Mouse (Mus musculus) forebrain, embryonic 14.5 days (tissue): Measurements from ENCODE around the gene Ap2a1. TPM values are rescaled to one million over a fixed set of nuclear protein-coding genes. Genes with fewer than 3 reads are reported as not detected.

Experiments used
- ATAC-seq: fragments of 200-750 bp; cut with Nextera tagmentation; 2 replicates; pipeline ENCODE4 v1.8.0; 2017; ENCODE audit warnings: mild to moderate bottlenecking, moderate library complexity
- DNase-seq: peaks from one replicate; pipeline ENCODE4 v3.0.0-alpha.2; 2015; ENCODE audit warnings: low spot score
- H3K27ac ChIP-seq: fragments of 300-500 bp; sonication (generic); 2 replicates; pipeline ENCODE4 v1.5.1; 2014; ENCODE audit warnings: low read depth, mild to moderate bottlenecking, control low read depth, low read length, moderate library complexity
- H3K27me3 ChIP-seq: fragments of 300-500 bp; sonication (generic); replicated peaks from 2 replicates; pipeline ENCODE4 v1.6.1; 2014; ENCODE audit warnings: low read length, control low read depth, mixed read lengths; ENCODE audit not compliant: control insufficient read depth, insufficient read depth
- H3K36me3 ChIP-seq: fragments of 300-500 bp; sonication (generic); 2 replicates; pipeline ENCODE4 v1.6.1; 2014; ENCODE audit warnings: low read length, control low read depth; ENCODE audit not compliant: control insufficient read depth, insufficient read depth
- H3K4me1 ChIP-seq: fragments of 300-500 bp; sonication (generic); 2 replicates; pipeline ENCODE4 v1.6.1; 2014; ENCODE audit warnings: antibody characterized with exemption, low read length, control low read depth; ENCODE audit not compliant: control insufficient read depth, insufficient read depth
- H3K4me2 ChIP-seq: fragments of 300-500 bp; sonication (generic); 2 replicates; pipeline ENCODE4 v1.6.1; 2014; ENCODE audit warnings: mild to moderate bottlenecking, control low read depth, low read length
- H3K4me3 ChIP-seq: fragments of 300-500 bp; sonication (generic); 2 replicates; pipeline ENCODE4 v1.5.1; 2014; ENCODE audit warnings: low read depth, low read length, control low read depth
- H3K9ac ChIP-seq: fragments of 300-500 bp; sonication (generic); 2 replicates; pipeline ENCODE4 v1.6.1; 2014; ENCODE audit warnings: mild to moderate bottlenecking, low read length, control low read depth, moderate library complexity
- H3K9me3 ChIP-seq: fragments of 300-500 bp; sonication (generic); replicated peaks from 2 replicates; pipeline ENCODE4 v1.6.1; 2016; ENCODE audit warnings: low read length, control low read depth, mixed read lengths; ENCODE audit not compliant: control insufficient read depth
- WGBS: fragments of 180-500 bp; shearing (Covaris S2); extraction: QIAGEN DNeasy Blood & Tissue Kit; methylation state at CpG from one replicate; pipeline ENCODE4 v1.1.7; 2014; 5-methylcytosine and 5-hydroxymethylcytosine counted together
- polyA plus RNA-seq: library from polyadenylated mRNA; unstranded; fragments of >200 nt; fragmentation: Nextera tagmentation; extraction: Ambion mirVana; gene quantifications from 2 replicates; pipeline ENCODE4 v1.2.1, GENCODE M21; 2014

Ap2a1 gene
- polyA plus RNA-seq, 1 experiment from 2014 or later = 85.6 TPM

DNA sequence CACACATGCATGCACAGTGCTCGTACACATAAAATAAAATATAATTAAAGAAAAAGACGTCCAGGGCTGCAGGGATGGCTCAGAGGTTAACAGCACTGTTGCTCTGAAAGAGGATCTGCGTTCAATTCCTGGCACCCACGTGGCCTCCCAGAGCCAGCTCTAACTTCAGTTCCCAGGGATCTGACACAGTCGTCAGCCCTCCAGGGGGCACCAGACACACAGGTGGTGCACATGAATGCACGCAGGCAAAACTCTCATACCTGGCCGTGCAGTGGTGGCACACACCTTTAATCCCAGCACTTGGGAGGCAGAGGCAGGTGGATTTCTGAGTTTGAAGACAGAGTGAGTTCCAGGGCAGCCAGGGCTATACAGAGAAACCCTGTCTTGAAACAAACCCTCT lies 36.7 kb upstream of the Ap2a1 start:
- no peak overlapping the region for H3K9ac ChIP-seq
- 79% methylated on average over 7 of the region's 7 CpGs for WGBS
- H3K27me3 ChIP-seq = no peaks in the 10 kb centered on the region
- no peak overlapping the region for H3K4me3 ChIP-seq
- H3K36me3 ChIP-seq = peaks cover 56% of the 10 kb centered on the region
- no peak for DNase-seq
- peaks cover 2% of the 10 kb centered on the region for H3K4me1 ChIP-seq
- H3K9me3 ChIP-seq = no peaks in the 10 kb centered on the region
- no peak overlapping the region for H3K4me2 ChIP-seq
- no peak for ATAC-seq
- no peak overlapping the region for H3K27ac ChIP-seq

DNA sequence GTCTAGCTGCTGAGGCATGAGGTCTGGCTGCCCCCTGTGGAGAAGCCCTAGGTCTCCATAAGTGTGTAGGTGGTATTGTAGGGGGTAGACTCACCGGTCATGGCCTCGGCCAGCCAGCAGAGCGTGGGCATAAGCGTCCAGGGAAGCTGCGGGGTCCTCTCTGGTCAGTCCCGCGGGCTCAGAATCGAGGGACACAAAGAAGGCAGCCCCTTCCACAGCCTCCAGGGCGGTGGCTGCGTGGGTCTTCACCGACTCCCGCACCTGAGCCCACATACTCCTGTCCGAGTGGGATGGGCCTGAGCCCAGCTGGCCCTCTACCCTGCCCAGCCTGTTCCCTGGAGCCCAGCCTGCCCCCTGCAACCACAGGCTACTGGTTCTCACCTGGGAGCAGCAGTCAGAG lies 35.7 kb upstream of the Ap2a1 start:
- WGBS = 96% methylated on average over 13 of the region's 13 CpGs
- Histone ChIP-seq H3K9ac (no peak overlapping the region), H3K4me3 (no peak overlapping the region), H3K4me2 (no peak overlapping the region), H3K36me3 (peaks cover 66% of the 10 kb centered on the region), H3K4me1 (no peaks in the 10 kb centered on the region), H3K9me3 (no peaks in the 10 kb centered on the region), H3K27ac (no peak overlapping the region), H3K27me3 (no peaks in the 10 kb centered on the region)
- ATAC-seq (no peak), DNase-seq (no peak)

DNA sequence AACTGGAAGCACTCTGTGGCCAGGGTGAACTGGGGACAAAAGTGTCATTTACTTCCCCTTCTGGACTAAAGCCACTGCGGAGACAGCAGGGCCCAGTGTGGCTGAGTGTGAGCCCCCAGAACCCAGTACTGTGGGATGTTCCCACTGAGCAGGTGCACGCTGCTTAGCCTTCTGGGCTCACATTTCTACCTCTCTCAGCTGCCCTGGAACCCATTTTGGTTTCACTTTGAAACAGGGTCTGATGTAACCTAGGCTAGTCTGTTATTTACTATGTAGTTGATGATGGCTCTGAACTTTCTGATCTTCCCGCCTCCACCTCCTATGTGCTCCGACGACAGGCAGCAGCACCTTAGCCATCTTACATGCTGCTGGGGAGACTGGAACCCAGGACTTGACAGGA lies 33.5 kb upstream of the Ap2a1 start:
- no peaks in the 10 kb centered on the region for H3K27me3 ChIP-seq
- no peak overlapping the region for H3K4me2 ChIP-seq
- no peak overlapping the region for H3K9ac ChIP-seq
- no peaks in the 10 kb centered on the region for H3K4me1 ChIP-seq
- H3K36me3 ChIP-seq = peaks cover 81% of the 10 kb centered on the region
- WGBS = 89% methylated on average over 5 of the region's 5 CpGs
- H3K4me3 ChIP-seq = no peak overlapping the region
- H3K27ac ChIP-seq = no peak overlapping the region
- H3K9me3 ChIP-seq = no peaks in the 10 kb centered on the region
- no peak for ATAC-seq
- DNase-seq = no peak

DNA sequence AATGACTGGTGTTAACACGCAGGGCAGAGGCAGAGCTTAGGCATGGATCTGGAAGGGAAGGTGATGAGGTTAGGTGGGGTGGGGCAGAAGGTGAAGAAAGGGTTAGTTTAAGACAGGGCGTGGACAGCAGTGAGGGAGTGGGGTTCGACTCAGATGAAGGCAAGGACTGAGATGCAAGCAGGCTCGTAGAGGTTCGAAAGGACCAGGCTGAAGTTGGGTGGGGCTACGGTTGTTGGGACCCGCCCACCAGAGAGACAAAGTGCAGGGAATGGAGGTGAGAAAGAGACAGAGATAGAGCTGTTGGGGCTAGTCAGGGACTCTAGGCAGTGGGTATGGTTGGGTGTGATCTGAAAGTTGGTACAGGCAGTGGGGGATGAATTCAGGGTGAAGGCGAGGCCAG lies 33.0 kb upstream of the Ap2a1 start:
- Histone ChIP-seq H3K36me3 (peaks cover 81% of the 10 kb centered on the region), H3K27ac (no peak overlapping the region), H3K9ac (no peak overlapping the region), H3K4me1 (no peaks in the 10 kb centered on the region), H3K4me2 (no peak overlapping the region), H3K4me3 (no peak overlapping the region), H3K9me3 (no peaks in the 10 kb centered on the region), H3K27me3 (no peaks in the 10 kb centered on the region)
- 82% methylated on average over 8 of the region's 8 CpGs for WGBS
- ATAC-seq = no peak
- no peak for DNase-seq

DNA sequence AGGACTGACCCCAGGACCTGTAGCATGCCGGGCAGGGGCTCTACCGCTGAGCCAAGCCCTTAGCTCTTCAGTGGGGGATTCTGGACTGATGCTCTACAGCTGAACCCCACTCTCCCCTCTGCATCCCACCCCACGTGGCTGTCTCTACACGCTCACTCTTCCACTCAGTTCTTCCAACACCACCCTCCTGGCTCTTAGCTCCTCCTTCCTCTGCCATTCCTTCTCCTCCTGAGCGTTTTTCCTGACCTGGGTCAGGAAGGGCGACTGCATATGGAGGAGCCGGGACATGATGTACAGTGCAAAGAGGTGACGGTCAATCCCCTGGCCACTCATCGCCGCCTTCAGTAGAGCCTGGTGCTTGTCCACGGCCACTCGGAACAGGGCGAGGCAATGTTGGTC lies 31.2 kb upstream of the Ap2a1 start:
- Histone ChIP-seq H3K27me3 (no peaks in the 10 kb centered on the region), H3K9me3 (no peaks in the 10 kb centered on the region), H3K36me3 (peaks cover 66% of the 10 kb centered on the region), H3K27ac (no peak overlapping the region), H3K4me1 (no peaks in the 10 kb centered on the region), H3K4me3 (no peak overlapping the region), H3K4me2 (no peak overlapping the region), H3K9ac (no peak overlapping the region)
- no peak for DNase-seq
- no peak for ATAC-seq
- WGBS = 91% methylated on average over 13 of the region's 13 CpGs

DNA sequence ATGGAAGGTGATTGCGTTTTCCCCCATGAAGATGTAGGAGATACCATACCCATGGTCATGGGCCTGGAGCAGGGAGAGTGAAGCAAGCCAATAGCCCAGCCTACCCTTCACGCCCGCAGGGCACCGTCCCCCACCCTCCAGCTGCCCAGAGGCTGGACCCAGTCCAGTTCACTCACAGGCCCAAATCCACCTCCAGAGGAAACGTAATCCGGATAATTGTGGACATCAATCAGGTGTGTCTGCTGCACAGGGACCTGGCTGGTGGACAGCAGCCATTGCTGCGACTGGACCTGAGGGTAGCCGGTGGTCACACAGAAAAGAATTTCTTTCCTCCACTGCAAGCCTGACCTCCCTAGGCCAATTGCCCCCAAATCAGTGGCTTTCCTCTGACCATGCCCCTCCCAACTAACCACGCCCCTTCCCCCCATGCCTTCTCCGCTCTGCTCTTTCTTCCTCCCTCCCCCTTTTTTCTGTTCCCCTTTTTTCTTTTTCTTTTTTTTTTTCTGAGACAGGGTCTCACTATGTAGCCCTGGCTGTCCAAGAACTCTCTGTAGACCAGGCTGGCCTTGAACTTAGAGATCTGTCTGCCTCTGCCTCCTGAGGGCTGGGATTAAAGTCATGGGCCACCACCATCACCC lies 30.7 kb upstream of the Ap2a1 start:
- H3K4me1 ChIP-seq = no peaks in the 10 kb centered on the region
- ATAC-seq (no peak), DNase-seq (no peak)
- WGBS = 91% methylated on average over 10 of the region's 10 CpGs
- H3K27me3 ChIP-seq = no peaks in the 10 kb centered on the region
- H3K27ac ChIP-seq = no peak overlapping the region
- H3K4me3 ChIP-seq = no peak overlapping the region
- peaks cover 61% of the 10 kb centered on the region for H3K36me3 ChIP-seq
- H3K4me2 ChIP-seq = no peak overlapping the region
- no peak overlapping the region for H3K9ac ChIP-seq
- no peaks in the 10 kb centered on the region for H3K9me3 ChIP-seq

DNA sequence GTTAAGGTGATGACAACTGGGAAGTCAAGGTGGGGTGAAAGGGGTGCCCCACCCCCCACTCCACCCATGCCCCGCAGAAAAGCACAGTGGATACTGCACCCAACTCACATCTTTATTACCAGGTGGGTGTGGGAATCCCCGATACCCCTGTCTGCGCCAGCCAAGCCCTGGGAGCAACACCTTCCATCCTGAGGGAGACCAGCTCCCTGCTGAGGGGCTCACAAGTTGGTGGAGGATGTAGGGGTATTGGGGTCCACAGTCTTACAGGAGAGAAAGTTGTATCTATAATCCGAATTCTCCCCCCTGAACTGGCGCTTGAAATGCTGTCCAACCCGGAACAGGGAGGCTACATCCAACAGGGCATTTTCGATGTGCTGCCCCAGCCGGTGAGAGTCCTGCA lies 30.0 kb upstream of the Ap2a1 start:
- H3K4me3 ChIP-seq = no peak overlapping the region
- no peak overlapping the region for H3K27ac ChIP-seq
- ATAC-seq = no peak
- H3K9me3 ChIP-seq = no peaks in the 10 kb centered on the region
- H3K36me3 ChIP-seq = peaks cover 57% of the 10 kb centered on the region
- no peaks in the 10 kb centered on the region for H3K4me1 ChIP-seq
- H3K4me2 ChIP-seq = no peak overlapping the region
- no peak for DNase-seq
- no peaks in the 10 kb centered on the region for H3K27me3 ChIP-seq
- WGBS = 89% methylated on average over 8 of the region's 8 CpGs
- H3K9ac ChIP-seq = no peak overlapping the region

DNA sequence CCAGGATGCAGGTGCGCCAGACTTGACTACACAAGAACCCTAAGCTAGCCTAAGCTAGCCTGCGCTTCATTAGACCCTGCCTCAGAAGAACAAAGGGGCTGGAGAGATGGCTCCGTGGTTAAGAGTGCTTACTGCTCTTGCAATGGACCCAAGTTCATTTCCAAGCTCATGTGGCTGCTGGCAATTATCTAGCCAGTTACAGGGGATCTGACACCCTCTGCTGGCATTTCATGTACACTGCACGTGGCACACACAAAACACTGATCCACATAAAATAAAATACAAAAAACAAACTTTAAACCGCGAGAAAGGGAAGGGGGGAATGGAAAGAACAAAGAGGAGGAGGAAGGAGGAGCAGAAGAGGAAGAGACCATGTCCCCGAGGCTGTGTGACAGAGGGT lies 28.9 kb upstream of the Ap2a1 start:
- Histone ChIP-seq H3K27me3 (no peaks in the 10 kb centered on the region), H3K36me3 (peaks cover 47% of the 10 kb centered on the region), H3K9me3 (no peaks in the 10 kb centered on the region), H3K9ac (no peak overlapping the region), H3K4me3 (no peak overlapping the region), H3K4me2 (no peak overlapping the region), H3K4me1 (no peaks in the 10 kb centered on the region), H3K27ac (no peak overlapping the region)
- peak; percentile 68 for DNase-seq
- ATAC-seq = peak; percentile 47; the same call in 1 of the 2 replicates
- WGBS = 48% methylated on average over 7 of the region's 7 CpGs

DNA sequence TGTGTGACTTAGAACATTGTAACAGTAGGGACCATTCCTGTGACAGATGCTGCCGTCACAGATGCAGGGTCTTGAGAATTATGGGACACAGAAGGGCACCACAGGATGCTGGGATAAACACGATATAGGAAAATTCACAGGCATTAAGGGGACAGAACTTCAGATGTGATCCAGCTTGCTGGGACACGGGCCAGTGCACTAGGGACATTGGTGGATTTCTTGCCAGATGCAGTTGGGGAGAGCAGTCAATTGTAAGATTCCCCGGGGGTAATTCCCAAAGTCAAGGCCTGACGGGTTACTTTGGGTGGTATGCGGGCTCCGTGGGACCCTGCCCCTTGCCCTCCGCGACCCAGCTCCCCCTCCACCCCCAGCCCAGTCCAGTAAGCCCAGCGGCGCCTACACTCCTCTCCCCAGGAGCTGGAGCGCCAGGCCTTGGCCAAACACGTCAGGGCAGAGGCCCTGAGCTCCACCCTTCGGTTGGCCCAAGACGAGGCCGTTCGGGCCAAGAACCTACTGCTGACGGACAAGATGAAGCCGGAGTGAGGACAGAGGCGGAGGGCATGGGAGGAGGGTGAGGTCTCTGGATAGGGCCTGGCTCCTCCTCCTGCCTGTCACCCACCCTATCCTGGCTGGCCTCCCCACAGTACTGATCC lies 28.0 kb upstream of the Ap2a1 start:
- WGBS = 79% methylated on average over 20 of the region's 20 CpGs
- Histone ChIP-seq H3K4me1 (peaks cover 6% of the 10 kb centered on the region), H3K4me3 (no peak overlapping the region), H3K4me2 (no peak overlapping the region), H3K9me3 (no peaks in the 10 kb centered on the region), H3K36me3 (peaks cover 39% of the 10 kb centered on the region), H3K27ac (no peak overlapping the region), H3K9ac (no peak overlapping the region), H3K27me3 (no peaks in the 10 kb centered on the region)
- DNase-seq (no peak), ATAC-seq (no peak)
